Mouse (Mus musculus) adrenal gland, postnatal 25 days (tissue): ENCODE measurements around the gene Mier2. TPM values are rescaled to one million over a fixed set of nuclear protein-coding genes. Genes with fewer than 3 reads are reported as not detected.

Experiments used
- DNase-seq: peaks from one replicate; pipeline ENCODE4 v3.0.0; 2021; ENCODE audit warnings: mixed read lengths
- microRNA-seq, 2 experiments: library from miRNA; unstranded; fragments of <30 nt; microRNA quantifications; one replicate each; pipeline ENCODE4 v1.2.0; 2021
- total RNA-seq: library from RNA; stranded (reverse); gene quantifications from 2 replicates; pipeline ENCODE4 v1.2.3, GENCODE M21; 2021

The Mier2 gene
- total RNA-seq, 1 experiment from 2014 or later: 46.1 TPM

DNA sequence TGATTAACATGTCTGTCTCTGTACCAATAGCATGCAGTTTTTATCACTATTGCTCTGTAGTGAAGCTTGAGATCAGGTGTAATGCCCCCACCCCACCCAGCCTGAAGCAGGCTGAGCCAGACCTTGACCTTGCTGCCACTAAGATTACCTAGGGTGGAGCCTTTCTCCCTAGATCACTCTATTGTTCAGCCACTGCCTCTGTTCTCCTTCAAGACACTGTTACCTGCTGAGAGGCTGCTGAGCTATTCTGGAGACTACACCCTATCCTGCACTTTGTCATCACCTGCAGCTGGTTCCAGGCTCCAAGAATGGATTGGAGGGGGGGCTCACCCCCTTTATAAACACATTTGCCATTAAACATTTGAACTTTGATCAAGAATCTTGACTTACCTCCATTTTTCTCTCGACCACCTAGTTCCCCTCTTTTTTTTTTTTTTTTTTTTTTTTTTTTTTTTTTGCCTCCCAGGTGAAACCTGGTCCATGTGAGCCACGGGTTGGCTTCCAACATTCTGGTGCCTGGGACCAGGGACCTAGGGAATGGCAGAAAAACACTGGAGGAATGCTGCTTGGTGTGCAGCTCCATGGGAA is 58.2 kb downstream of the Mier2 start:
- DNase-seq: no peak

DNA sequence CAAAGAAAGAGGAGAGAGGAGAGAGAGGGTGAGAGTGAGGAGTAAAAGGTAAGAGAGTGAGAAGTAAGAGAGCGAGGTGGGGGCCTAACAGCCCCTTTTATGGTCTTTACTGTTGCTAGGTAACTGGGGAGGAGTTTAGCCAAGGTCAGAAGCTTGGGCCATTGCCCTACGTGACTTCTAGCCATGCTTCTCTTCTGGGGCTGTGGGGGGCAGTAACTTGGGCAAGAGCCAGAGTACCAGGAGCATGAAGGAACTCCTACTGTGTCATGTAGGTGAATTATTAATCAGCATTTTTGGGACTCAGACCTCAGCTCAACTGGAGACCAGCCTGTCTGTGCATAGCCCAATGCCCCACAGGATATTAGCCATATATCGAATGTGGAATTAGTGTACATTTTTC is 59.1 kb downstream of the Mier2 start:
- no peak for DNase-seq

Small RNAs within 50 kb of the gene (microRNA-seq; reads per million reads assigned to microRNA genes)
- 0.34 to 0.36 reads per million in 2 experiments for gene Mir6909

Other genes with a start within 250 kb of the Mier2 start
- not detected in 2 replicates for gene Vmn2r82, start 198.7 kb downstream of the Mier2 start, total RNA-seq
- gene Vmn2r83, start 86.5 kb downstream of the Mier2 start, total RNA-seq: not detected in 2 replicates
- gene Plpp2, start 21.4 kb downstream of the Mier2 start, total RNA-seq: 28.3 and 32.1 TPM in 2 replicates
- gene Theg, start 32.1 kb upstream of the Mier2 start, total RNA-seq: not detected in 2 replicates
- 0.09 TPM in 1 of 2 replicates, not detected in the other for gene C2cd4c, start 58.8 kb upstream of the Mier2 start, total RNA-seq
- 3.5 and 4.4 TPM in 2 replicates for gene Shc2, start 82.7 kb upstream of the Mier2 start, total RNA-seq
- not detected in 2 replicates for gene Odf3l2, start 90.5 kb upstream of the Mier2 start, total RNA-seq
- gene Madcam1, start 109.4 kb upstream of the Mier2 start, total RNA-seq: not detected in 2 replicates
- 35.0 and 36.5 TPM in 2 replicates for gene Tpgs1, start 114.2 kb upstream of the Mier2 start, total RNA-seq
- gene Cdc34, start 127.0 kb upstream of the Mier2 start, total RNA-seq: 78.6 and 89.8 TPM in 2 replicates
- gene Gzmm, start 133.8 kb upstream of the Mier2 start, total RNA-seq: 1.2 and 1.6 TPM in 2 replicates
- gene Bsg, start 149.3 kb upstream of the Mier2 start, total RNA-seq: 522 and 531 TPM in 2 replicates
- gene Hcn2, start 161.4 kb upstream of the Mier2 start, total RNA-seq: 5.4 and 7.7 TPM in 2 replicates
- 70.4 and 74.1 TPM in 2 replicates for gene Polrmt, start 191.4 kb upstream of the Mier2 start, total RNA-seq
- not detected in 2 replicates for gene Fgf22, start 199.9 kb upstream of the Mier2 start, total RNA-seq
- 59.5 and 63.8 TPM in 2 replicates for gene Rnf126, start 211.8 kb upstream of the Mier2 start, total RNA-seq
- gene Fstl3, start 222.1 kb upstream of the Mier2 start, total RNA-seq: 8.5 and 10.6 TPM in 2 replicates
- not detected in 2 replicates for gene Prss57, start 235.8 kb upstream of the Mier2 start, total RNA-seq
- 57.1 and 99.3 TPM in 2 replicates for gene Palm, start 238.4 kb upstream of the Mier2 start, total RNA-seq